Mouse (Mus musculus): Measurements from ENCODE around the gene Inpp5k. TPM values are rescaled to one million over a fixed set of nuclear protein-coding genes. Genes with fewer than 3 reads are reported as not detected.
A peak's percentile ranks its signal among the peaks of the same experiment; 100 is the strongest.

Inpp5k gene
- polyA plus RNA-seq (2014; fragmentation: Nextera tagmentation; extraction: Ambion mirVana), result 29.4 and 30.7 TPM in 2 replicates

GRCm38 (mm10) chr11:75630645-75631229 lies at the start of gene Inpp5k:
Gene Inpp5k (plus strand): TSS chr11:75630988.
- ATAC-seq (ENCODE audit: insufficient number of reproducible peaks, insufficient read depth, low FRiP score, low read depth), result peak; percentile 98
- peaks cover 2 to 17% of the 10 kb centered on the region in 2 experiments; a peak in 3 of 4 replicates for H3K4me1 ChIP-seq (ENCODE audit: control insufficient read depth in 2 of 2, insufficient read depth in 2 of 2, low read length in 2 of 2)
- 1% methylated on average over 53 of the region's 53 CpGs for WGBS
- peak within 1 kb of the TSS; percentile 65 to 75 for H3K4me3 ChIP-seq (ENCODE audit: control insufficient read depth in 1 of 2, insufficient read depth in 1 of 2, low read depth in 1 of 2, low read length in 2 of 2)
- peak within 1 kb of the TSS; percentile 84 for H3K9ac ChIP-seq (ENCODE audit: low read length)
- H3K9me3 ChIP-seq (ENCODE audit: control insufficient read depth, low read length), result no peaks in the 10 kb centered on the region
- H3K27ac ChIP-seq (replicated peaks in 1 of 2; ENCODE audit: control insufficient read depth in 1 of 2, insufficient read depth in 1 of 2, low read depth in 2 of 2, low read length in 2 of 2), result peak within 1 kb of the TSS; percentile 86 to 92
- no peaks in the 10 kb centered on the region for H3K27me3 ChIP-seq (ENCODE audit: control insufficient read depth, insufficient read depth, low read length)
- peak within 1 kb of the TSS; percentile 80 for H3K4me2 ChIP-seq (ENCODE audit: low read length)
- H3K36me3 ChIP-seq (ENCODE audit: control insufficient read depth, insufficient read depth, low read length), result peaks cover 41% of the 10 kb centered on the region

GRCm38 (mm10) chr11:75581495-75582149 lies 49.2 kb upstream of the Inpp5k start:
- no peak overlapping the region for H3K4me2 ChIP-seq (ENCODE audit: low read length)
- H3K4me3 ChIP-seq (ENCODE audit: control insufficient read depth in 1 of 2, insufficient read depth in 1 of 2, low read depth in 1 of 2, low read length in 2 of 2), result no peak overlapping the region
- H3K27ac ChIP-seq (replicated peaks in 1 of 2; ENCODE audit: control insufficient read depth in 1 of 2, insufficient read depth in 1 of 2, low read depth in 2 of 2, low read length in 2 of 2), result no peak overlapping the region
- H3K9ac ChIP-seq (ENCODE audit: low read length), result no peak overlapping the region
- WGBS, result 89% methylated on average over 7 of the region's 7 CpGs
- no peaks in the 10 kb centered on the region for H3K36me3 ChIP-seq (ENCODE audit: control insufficient read depth, insufficient read depth, low read length)
- no peaks in the 10 kb centered on the region for H3K27me3 ChIP-seq (ENCODE audit: control insufficient read depth, insufficient read depth, low read length)
- no peaks in the 10 kb centered on the region; a peak in 1 of 4 replicates for H3K4me1 ChIP-seq (ENCODE audit: control insufficient read depth in 2 of 2, insufficient read depth in 2 of 2, low read length in 2 of 2)
- ATAC-seq (ENCODE audit: insufficient number of reproducible peaks, insufficient read depth, low FRiP score, low read depth), result no peak
- no peaks in the 10 kb centered on the region for H3K9me3 ChIP-seq (ENCODE audit: control insufficient read depth, low read length)

GRCm38 (mm10) chr11:75583521-75583920 lies 47.3 kb upstream of the Inpp5k start:
- no peaks in the 10 kb centered on the region; a peak in 1 of 4 replicates for H3K4me1 ChIP-seq (ENCODE audit: control insufficient read depth in 2 of 2, insufficient read depth in 2 of 2, low read length in 2 of 2)
- H3K36me3 ChIP-seq (ENCODE audit: control insufficient read depth, insufficient read depth, low read length), result no peaks in the 10 kb centered on the region
- 56% methylated on average over 2 of the region's 2 CpGs for WGBS
- H3K4me3 ChIP-seq (ENCODE audit: control insufficient read depth in 1 of 2, insufficient read depth in 1 of 2, low read depth in 1 of 2, low read length in 2 of 2), result no peak overlapping the region
- no peak overlapping the region for H3K9ac ChIP-seq (ENCODE audit: low read length)
- no peaks in the 10 kb centered on the region for H3K27me3 ChIP-seq (ENCODE audit: control insufficient read depth, insufficient read depth, low read length)
- no peak overlapping the region for H3K27ac ChIP-seq (replicated peaks in 1 of 2; ENCODE audit: control insufficient read depth in 1 of 2, insufficient read depth in 1 of 2, low read depth in 2 of 2, low read length in 2 of 2)
- H3K4me2 ChIP-seq (ENCODE audit: low read length), result no peak overlapping the region
- no peak for ATAC-seq (ENCODE audit: insufficient number of reproducible peaks, insufficient read depth, low FRiP score, low read depth)
- no peaks in the 10 kb centered on the region for H3K9me3 ChIP-seq (ENCODE audit: control insufficient read depth, low read length)

- H3K27ac ChIP-seq (replicated peaks in 1 of 2; ENCODE audit: control insufficient read depth in 1 of 2, insufficient read depth in 1 of 2, low read depth in 2 of 2, low read length in 2 of 2), result no peak overlapping the region
- H3K4me1 ChIP-seq (ENCODE audit: control insufficient read depth in 2 of 2, insufficient read depth in 2 of 2, low read length in 2 of 2), result peaks cover 9 to 10% of the 10 kb centered on the region in 2 experiments
- no peak overlapping the region for H3K9ac ChIP-seq (ENCODE audit: low read length)
- ATAC-seq (ENCODE audit: insufficient number of reproducible peaks, insufficient read depth, low FRiP score, low read depth), result no peak
- H3K4me2 ChIP-seq (ENCODE audit: low read length), result no peak overlapping the region
- H3K27me3 ChIP-seq (ENCODE audit: control insufficient read depth, insufficient read depth, low read length), result no peaks in the 10 kb centered on the region
- 72% methylated on average over 4 of the region's 4 CpGs for WGBS
- H3K4me3 ChIP-seq (ENCODE audit: control insufficient read depth in 1 of 2, insufficient read depth in 1 of 2, low read depth in 1 of 2, low read length in 2 of 2), result no peak overlapping the region
- no peaks in the 10 kb centered on the region for H3K36me3 ChIP-seq (ENCODE audit: control insufficient read depth, insufficient read depth, low read length)
- no peaks in the 10 kb centered on the region for H3K9me3 ChIP-seq (ENCODE audit: control insufficient read depth, low read length)
Observed at GRCm38 (mm10) chr11:75585061-75585460, 45.7 kb upstream of the Inpp5k start.

- H3K4me3 ChIP-seq (ENCODE audit: control insufficient read depth in 1 of 2, insufficient read depth in 1 of 2, low read depth in 1 of 2, low read length in 2 of 2), result no peak overlapping the region
- H3K9me3 ChIP-seq (ENCODE audit: control insufficient read depth, low read length), result no peaks in the 10 kb centered on the region
- no peak overlapping the region for H3K4me2 ChIP-seq (ENCODE audit: low read length)
- no peaks in the 10 kb centered on the region for H3K27me3 ChIP-seq (ENCODE audit: control insufficient read depth, insufficient read depth, low read length)
- ATAC-seq (ENCODE audit: insufficient number of reproducible peaks, insufficient read depth, low FRiP score, low read depth), result no peak
- WGBS, result 66% methylated on average over 5 of the region's 5 CpGs
- H3K9ac ChIP-seq (ENCODE audit: low read length), result no peak overlapping the region
- no peak overlapping the region for H3K27ac ChIP-seq (replicated peaks in 1 of 2; ENCODE audit: control insufficient read depth in 1 of 2, insufficient read depth in 1 of 2, low read depth in 2 of 2, low read length in 2 of 2)
- peaks cover 9 to 11% of the 10 kb centered on the region in 2 experiments for H3K4me1 ChIP-seq (ENCODE audit: control insufficient read depth in 2 of 2, insufficient read depth in 2 of 2, low read length in 2 of 2)
- H3K36me3 ChIP-seq (ENCODE audit: control insufficient read depth, insufficient read depth, low read length), result peaks cover under 1% of the 10 kb centered on the region; the same call in 1 of the 2 replicates
Observed at GRCm38 (mm10) chr11:75585978-75586377, 44.8 kb upstream of the Inpp5k start.

- Histone ChIP-seq H3K4me3 (ENCODE audit: control insufficient read depth in 1 of 2, insufficient read depth in 1 of 2, low read depth in 1 of 2, low read length in 2 of 2) (no peak overlapping the region), H3K4me2 (ENCODE audit: low read length) (no peak overlapping the region), H3K4me1 (ENCODE audit: control insufficient read depth in 2 of 2, insufficient read depth in 2 of 2, low read length in 2 of 2) (peaks cover 9 to 11% of the 10 kb centered on the region in 2 experiments), H3K27me3 (ENCODE audit: control insufficient read depth, insufficient read depth, low read length) (no peaks in the 10 kb centered on the region), H3K27ac (replicated peaks in 1 of 2; ENCODE audit: control insufficient read depth in 1 of 2, insufficient read depth in 1 of 2, low read depth in 2 of 2, low read length in 2 of 2) (no peak overlapping the region), H3K36me3 (ENCODE audit: control insufficient read depth, insufficient read depth, low read length) (peaks cover 8% of the 10 kb centered on the region; the same call in 1 of the 2 replicates), H3K9ac (ENCODE audit: low read length) (0 out of 2 replicates have a peak overlapping the region, but pooled peaks have one; percentile 3), H3K9me3 (ENCODE audit: control insufficient read depth, low read length) (no peaks in the 10 kb centered on the region)
- WGBS, result 74% methylated on average over 5 of the region's 5 CpGs
- no peak for ATAC-seq (ENCODE audit: insufficient number of reproducible peaks, insufficient read depth, low FRiP score, low read depth)
Observed at GRCm38 (mm10) chr11:75586963-75587362, 43.8 kb upstream of the Inpp5k start.

GRCm38 (mm10) chr11:75587493-75588284 lies 43.1 kb upstream of the Inpp5k start, which contains the start of gene Pitpna:
Gene Pitpna (plus strand): TSS chr11:75588097.
- ATAC-seq (ENCODE audit: insufficient number of reproducible peaks, insufficient read depth, low FRiP score, low read depth), result peak; percentile 91
- WGBS, result 4% methylated on average over 49 of the region's 49 CpGs
- peak within 1 kb of the TSS; percentile 80 for H3K4me2 ChIP-seq (ENCODE audit: low read length)

More at GRCm38 (mm10) chr11:75587493-75588284, 43.1 kb upstream of the Inpp5k start, which contains the start of gene Pitpna:
- Histone ChIP-seq H3K4me1 (ENCODE audit: control insufficient read depth in 2 of 2, insufficient read depth in 2 of 2, low read length in 2 of 2) (peaks cover 9 to 11% of the 10 kb centered on the region in 2 experiments), H3K36me3 (ENCODE audit: control insufficient read depth, insufficient read depth, low read length) (peaks cover 15% of the 10 kb centered on the region), H3K27ac (replicated peaks in 1 of 2; ENCODE audit: control insufficient read depth in 1 of 2, insufficient read depth in 1 of 2, low read depth in 2 of 2, low read length in 2 of 2) (peak within 1 kb of the TSS; percentile 61 to 88), H3K9me3 (ENCODE audit: control insufficient read depth, low read length) (no peaks in the 10 kb centered on the region), H3K4me3 (ENCODE audit: control insufficient read depth in 1 of 2, insufficient read depth in 1 of 2, low read depth in 1 of 2, low read length in 2 of 2) (peak within 1 kb of the TSS; percentile 64 to 73), H3K9ac (ENCODE audit: low read length) (peak within 1 kb of the TSS; percentile 81), H3K27me3 (ENCODE audit: control insufficient read depth, insufficient read depth, low read length) (no peaks in the 10 kb centered on the region)

Data from heart, embryonic 14.5 days (tissue).